Mouse (Mus musculus) monocyte, adult 5-6 weeks (primary cell): ENCODE results near the gene Cacna1e. TPM values are rescaled to one million over a fixed set of nuclear protein-coding genes. Genes with fewer than 3 reads are reported as not detected.

Source experiments
- ATAC-seq: fragments of 153-309, 156-312 bp; replicated peaks from 2 replicates; pipeline ENCODE4 v1.8.0; 2017; ENCODE audit warnings: mild to moderate bottlenecking; ENCODE audit not compliant: low TSS enrichment, insufficient number of reproducible peaks, severe bottlenecking, poor library complexity, low FRiP score
- total RNA-seq: library from RNA; stranded (forward); fragments of 200-1000, 200-491, 200-594 nt; gene quantifications from 3 replicates; pipeline ENCODE4 v1.2.3, GENCODE M21; 2017

The Cacna1e gene
- total RNA-seq, 1 experiment from 2014 or later = 1.8 TPM

DNA sequence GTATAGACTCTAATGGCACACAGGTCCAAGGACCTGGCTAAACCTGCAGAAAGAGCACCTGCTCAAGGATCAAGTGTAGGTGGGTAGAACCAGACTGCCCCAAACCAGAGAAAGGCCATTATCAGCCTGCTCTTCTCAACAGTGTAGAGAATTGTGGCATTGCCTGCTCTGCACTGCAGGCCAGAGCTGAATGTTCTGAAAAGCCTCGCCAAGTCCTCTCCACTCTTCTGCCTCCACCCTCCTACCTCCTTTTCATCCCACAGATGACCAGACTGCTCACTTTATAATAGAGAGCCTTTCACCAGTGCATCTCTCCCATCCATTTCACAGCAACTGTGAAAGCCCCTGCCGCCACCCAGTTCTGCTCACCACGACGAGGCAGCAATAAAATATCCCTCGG, 42.0 kb downstream of the Cacna1e start:
- ATAC-seq = no peak

DNA sequence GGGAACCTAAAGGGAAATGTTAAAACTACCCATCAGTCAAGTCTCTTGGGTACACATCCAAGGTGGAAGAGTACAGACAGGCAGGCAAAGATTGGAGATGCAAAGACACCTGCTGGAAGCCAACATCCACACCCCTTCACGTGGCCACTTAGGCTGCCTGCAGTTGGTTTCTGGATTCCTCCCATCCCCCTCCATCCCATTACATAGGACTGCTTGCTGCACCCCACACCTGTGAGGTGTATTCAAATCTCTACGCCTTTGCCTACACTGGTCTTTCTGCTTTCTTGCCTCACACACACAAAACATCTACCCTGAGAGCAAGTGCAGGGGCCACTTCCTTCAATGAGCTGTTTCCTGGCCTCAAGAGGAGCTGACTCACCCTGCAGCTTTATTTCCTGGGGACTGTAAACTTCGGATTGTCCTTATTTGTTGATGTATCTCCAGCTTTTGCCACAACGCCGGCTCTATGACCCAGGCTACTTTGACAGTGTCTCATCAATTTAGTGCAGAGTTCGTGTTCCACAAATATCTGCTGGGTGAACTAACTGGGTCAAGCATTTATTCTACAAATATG, 43.2 kb downstream of the Cacna1e start:
- no peak for ATAC-seq

DNA sequence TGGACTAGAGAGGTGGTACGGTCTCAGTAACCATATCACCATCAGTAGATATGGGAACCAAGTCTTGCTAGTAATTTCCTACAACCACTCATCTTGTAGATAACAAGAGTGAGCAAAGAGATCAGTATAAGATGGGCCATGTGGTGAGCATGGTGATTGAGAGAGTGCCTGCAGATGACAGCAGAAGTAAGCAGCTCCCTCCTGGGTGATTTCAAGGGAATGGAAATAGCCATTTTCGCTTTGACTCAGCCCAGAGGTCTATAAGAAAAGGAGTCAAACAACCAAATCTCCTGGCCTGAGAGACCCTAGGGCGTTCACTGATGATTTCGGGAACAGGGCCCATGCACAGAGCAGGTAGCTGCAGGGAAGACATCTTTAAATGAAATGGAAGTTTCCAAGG, 45.0 kb downstream of the Cacna1e start:
- no peak for ATAC-seq

DNA sequence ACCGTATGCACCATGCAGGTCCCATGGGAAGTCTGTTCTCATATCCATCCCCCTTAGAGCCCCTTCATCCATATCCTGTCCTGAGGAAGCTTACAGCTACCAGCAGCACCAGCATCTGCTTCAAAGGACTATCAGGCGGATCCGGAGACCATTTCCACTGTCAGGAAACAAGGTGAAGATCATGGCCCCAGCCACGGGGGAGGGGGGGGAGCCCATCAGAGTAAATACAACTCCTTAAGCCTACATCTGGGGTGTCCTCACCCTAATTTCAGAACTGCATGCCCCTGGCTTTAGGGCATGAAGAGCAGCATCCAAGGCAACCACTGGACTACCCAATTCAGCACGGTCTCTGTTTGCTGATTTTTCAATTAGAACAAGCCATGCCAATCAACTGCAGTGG, 47.8 kb downstream of the Cacna1e start:
- no peak for ATAC-seq

DNA sequence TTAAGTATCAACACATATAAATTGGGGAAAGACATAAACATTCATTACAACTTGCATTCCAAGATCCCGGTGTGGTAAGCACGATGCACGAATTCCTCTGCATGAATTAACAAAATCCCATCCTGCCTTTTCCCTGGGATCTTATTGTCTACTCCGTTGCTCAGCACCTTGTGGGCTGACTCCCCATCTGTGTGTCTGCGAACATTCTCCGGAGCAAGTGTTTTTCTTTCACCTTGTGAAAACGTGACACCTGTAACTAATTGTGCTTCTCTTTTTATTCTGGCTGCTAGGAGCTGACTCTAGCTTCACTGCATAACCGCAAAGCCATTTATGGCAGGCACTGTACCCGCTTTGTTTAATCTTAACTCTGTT, 52.1 kb downstream of the Cacna1e start:
- no peak for ATAC-seq

DNA sequence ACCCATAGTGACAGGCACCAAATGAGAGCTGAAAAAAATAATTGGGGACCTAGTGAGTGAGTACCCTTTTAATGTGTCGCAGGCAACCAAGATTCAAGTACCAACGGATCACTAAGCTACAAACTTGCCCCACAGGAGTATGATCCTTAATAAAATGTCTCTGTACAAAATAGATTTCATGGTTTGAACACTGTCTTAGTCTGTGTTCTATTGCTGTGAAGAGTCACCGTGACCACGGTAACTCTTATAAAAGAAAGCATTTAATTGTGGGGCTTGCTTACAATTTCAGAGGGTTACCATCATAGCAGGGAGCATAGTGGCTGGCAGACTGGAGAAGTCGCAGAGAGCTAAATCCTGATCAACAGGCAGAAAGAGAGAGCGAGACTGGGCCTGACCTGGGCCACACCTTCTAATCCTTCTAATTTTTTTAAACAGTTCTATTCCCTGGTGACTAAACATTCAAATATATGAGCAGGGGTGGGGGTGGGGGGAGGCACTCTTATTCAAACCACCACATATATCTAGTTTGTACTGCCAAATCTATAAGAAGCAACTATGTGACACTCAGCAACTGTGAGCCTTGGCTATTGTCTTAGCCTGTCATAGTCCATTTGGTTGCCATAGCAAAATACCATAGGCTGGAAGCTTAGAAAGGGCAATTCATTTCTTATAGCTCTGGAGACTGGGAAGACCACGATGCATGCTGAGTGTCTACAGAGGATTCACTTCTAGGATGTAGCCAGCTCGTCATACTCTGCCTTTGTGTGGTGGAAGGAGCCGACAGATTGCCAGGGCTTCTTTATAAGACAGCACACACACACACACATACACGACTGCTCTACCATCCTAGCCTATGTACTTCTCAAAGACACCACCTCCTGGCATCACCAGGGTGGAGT, 52.8 kb downstream of the Cacna1e start:
- ATAC-seq = no peak

DNA sequence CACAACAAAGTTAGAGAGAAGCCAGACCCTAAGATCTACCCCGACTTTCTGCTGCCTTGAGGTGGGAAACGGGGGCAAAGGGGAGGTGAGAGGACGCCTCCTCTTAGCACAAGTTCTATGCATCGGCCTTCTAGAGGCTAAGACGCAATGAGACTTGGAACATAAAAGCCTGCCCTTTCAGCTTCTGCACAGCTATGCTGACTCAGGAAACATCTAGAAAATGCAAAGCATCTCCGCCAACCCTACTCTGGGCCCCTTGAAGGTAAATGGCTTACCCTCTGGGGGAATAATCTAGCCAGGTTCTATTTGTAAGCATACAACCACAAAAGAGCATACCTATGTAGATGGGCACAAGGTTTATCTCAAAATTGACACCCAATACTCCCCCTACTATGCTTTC, 54.2 kb downstream of the Cacna1e start:
- no peak for ATAC-seq

DNA sequence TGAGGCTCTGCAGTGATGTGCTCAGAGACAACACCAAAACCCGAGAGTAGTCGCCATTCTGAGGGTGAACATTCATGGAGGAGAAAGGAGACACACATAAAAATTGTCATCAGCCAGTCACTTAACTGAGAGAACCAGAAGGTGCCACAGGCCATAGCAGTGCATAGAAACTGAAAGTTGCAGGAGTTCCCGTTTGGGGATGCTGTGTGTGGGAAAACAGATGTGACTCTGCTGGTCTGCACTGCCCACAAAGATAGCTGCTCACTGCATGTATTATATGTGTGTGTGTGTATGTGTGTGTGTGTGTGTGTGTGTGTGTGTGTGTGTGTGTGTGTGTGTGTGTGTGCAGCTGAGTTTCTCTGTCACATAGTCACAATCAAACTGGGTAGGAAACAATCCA, 61.2 kb downstream of the Cacna1e start:
- ATAC-seq = peak; percentile 69; the same call in 1 of the 2 replicates

DNA sequence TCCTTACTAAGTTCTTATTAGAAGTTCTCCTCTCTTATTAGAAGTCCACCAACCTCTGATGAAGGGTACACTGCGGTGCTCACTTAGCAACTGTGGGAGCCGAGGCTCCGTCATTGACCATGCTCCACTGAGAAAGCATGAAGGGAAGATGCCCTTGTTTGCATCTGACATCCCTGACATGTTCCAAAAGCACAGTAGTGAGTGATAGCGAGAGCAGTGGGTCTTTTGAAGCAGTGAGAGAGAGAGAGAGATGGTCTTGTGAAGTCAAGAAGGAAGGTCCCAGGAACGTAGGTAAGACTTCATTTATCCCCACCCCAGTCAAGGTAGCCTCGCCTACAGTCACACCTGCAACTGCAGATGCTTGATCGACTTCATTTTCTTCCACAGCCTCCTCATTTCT, 63.9 kb downstream of the Cacna1e start:
- no peak for ATAC-seq

DNA sequence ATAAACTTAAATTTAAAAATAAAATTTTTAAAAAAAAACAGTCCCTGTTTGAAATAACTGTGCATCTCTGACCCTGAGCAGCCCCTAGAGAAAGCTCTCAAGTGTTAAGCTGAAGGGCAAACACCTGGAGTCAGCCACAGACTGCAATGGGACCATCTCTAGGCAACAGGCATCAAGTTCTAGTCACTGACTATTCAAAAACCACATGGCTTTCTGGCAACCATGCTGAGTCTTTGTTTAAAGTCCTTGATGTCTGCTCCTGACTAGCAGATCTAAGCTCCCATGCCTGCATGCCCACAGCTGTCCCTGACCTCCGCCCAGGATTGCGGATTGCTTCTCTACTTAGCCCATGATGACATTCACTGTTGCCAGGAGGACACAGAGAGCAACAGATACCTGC, 64.3 kb downstream of the Cacna1e start:
- ATAC-seq = no peak

DNA sequence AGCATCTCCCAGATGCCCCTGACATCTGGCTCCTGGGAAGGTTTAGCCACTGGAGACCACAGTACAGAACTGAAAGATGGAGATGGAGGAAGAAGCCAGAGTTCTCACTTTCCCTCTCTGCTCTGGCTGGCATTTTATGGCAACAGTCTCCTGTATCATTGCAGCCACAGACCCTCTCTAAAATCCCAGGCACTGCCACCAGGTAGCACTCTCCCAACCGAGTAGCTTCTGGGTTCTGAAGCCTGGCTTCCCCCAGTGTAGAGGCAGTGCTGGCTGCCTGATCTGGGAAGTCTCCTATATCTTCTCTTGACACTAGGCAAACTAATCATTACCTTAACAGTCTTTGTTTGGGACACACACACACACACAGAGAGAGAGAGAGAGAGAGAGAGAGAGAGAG, 65.6 kb downstream of the Cacna1e start:
- ATAC-seq = no peak

DNA sequence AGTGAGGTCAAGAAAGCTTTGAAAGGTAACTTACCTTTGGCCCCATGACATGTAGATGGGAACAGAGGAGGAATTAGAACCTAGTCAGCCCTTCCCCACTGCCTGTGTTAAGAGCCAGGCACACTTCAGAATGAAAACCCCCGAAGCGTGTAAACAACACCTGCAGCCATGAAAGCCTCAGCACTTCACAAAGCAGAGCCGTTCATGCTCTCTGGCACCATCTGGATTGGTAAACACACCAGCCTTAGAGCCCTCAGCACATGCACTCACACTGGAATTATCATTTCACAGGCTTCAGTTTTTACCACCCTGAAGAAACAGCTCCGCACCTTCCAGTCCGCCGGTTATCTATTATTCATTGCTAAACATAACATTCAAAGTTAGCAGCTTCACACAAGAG, 67.5 kb downstream of the Cacna1e start:
- no peak for ATAC-seq

DNA sequence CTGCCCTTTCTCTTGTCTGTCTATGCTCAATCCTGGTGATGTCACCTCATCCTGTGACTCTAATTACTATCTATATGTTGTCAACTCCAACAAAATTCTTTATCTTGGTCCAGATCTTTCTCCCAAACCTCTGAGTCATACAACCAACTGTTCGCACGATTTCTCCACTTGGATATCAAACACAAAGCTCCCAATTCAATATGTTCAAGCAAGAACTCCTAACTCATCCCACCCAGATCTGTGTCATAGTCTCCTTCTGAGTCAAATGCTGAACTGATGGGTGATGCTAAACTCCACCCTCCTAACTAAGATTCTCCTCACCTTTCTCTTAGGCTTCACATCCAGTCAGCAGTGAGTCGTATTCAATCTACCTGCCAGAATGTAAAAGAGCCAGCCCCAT, 68.0 kb downstream of the Cacna1e start:
- ATAC-seq = no peak

DNA sequence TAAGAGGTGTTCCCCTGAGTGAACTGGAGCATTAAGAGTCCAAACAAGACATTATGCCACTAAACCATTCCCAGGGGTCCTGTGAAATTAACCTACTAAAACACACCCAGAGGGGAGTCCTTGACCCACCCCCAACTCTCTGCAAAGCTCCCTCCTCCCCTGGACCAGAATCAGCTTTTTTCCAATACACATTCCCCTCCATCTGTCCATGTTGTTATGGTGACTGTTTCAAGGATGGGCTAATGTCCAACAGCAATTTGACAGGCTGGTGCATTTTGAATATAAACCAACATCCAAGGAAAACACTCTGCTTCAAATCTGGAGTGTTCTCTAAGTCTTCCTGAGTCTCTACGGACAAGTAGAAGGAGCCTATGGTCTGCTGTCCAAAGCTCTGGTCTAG, 78.6 kb downstream of the Cacna1e start:
- no peak for ATAC-seq

DNA sequence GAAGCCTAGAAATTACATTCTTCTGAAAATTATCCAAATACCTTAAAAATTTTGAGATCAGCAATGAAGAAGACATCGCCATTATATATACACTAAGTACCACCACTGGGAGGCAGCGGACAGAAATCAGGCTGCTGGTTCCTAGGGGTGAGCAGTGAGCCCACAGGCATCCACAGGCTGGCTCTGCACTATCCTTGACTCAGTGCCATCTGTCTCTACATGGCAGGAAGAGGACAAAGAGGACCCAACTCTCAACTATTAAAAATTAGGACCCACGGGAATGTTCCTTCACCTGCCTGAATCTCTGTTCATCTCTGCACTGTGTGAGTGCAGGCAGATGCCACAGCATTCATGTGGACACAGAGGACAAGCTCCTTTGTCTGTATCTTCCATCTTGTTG, 79.3 kb downstream of the Cacna1e start:
- ATAC-seq = no peak

DNA sequence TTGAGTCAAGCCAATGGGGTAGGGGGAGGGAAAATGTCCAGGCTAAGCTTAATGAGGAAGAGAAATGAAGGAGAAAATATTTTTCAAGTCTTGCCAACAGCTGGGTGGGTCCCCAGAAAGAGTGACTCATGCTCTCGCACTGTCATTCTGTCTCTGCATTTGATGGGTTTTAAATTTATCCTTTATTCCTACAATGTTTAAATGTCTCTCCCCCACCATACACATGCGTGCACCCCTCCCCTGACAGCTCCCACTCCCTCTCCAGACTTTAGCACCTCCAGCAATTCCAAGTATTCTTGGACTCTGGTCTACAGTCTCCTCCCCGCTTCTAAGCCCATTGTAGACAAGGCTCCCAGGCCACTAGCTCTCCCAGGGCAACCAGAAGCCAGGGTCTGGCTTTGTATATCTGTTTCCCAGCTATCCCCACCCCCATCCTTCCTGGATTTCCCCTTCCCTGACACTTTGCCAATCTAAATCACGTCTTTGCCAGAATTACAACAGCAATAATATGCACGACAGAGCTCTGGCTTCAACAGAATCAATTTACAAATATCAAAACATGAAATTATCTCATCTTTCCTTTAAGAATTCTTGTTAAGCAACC, 81.9 kb downstream of the Cacna1e start:
- no peak for ATAC-seq

DNA sequence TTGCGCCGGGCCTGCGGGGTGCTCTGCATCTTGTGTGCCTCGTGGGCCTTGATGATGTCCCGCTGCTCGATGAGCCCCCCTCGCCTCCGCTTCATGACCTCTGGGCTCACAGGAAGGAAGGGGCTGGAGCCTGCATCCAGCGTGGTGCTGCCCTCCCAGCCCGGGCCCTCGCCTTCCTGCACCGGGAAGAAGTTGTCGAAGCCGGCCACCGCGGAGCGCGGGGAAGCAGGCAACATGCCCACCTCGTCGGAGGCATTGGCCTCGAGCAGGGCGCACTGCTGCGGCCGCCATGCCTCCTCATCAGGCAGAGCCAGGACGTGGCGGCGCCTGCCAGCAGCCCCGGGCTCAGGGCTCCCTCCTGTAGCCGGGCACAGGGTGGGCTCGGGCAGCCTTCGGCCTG, 85.0 kb downstream of the Cacna1e start:
- ATAC-seq = no peak

DNA sequence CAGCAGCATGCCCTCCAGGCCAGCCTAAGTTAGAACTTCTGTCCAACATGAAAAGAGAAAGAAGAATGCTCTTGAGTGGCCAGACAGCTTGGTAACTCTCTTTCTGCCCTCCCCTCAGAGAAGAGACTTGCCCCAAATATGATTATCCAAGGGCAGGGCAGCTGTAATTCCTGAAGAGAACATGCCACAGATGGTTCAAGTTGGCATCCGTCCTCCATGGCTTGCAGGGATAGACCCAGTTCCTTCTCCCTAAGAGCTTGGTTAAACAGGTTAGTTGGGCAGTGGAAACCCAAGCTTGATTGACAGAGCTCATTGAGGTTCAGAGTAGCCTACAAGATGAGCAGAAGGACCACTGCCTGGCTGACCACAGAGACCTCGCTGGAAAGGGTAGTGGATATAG, 85.5 kb downstream of the Cacna1e start:
- ATAC-seq = no peak

DNA sequence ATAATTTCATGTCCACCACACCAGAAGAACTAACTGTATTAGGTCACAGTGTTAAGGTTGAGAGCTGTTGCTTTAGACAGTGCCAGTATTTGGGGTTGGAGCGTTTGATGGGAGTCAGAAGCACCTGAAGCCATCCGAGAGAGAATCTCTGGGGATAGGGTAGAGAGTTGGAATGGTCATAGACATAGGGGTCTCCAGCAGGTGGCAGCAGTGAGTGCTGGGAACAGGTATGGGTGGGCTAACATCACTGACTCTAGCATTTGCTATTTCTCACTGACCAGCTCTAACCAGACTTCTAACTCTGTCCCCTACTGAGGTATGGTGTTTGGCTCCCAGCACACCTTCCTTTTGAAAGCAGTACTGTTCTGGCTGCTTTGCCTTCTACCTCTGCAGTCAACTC, 87.6 kb downstream of the Cacna1e start:
- ATAC-seq = no peak

DNA sequence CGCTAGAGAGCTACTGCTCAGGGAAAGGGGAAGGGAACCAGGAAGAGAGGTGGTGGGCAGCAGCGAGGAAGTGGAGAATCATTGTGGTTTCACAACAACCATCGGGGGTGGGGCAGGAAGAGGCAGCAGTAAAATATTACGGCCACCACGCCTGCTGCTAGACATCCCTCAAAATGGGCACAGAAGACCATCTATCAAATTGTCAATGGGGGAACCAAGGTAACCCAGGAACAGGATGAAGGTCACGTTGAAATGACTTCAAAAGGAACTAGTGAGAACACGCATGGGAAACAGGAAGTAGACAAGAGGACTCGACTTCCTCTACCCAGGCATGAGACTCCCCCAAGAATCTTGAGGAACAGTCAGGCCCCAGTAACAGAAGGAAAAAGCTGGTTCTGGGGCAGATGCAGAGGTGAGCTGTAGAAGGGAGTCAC, 89.8 kb downstream of the Cacna1e start:
- ATAC-seq = peak; percentile 38
